Mouse (Mus musculus) cortical plate, adult 2 months (tissue): Measurements from ENCODE around the gene 1700020D05Rik.

ENCODE experiments used
- CTCF ChIP-seq: fragments of 200-500 bp; IDR thresholded peaks from 2 replicates; pipeline ENCODE4 v1.5.1; 2011; ENCODE audit warnings: mild to moderate bottlenecking, control low read depth, low read length; ENCODE audit not compliant: insufficient read depth; ENCODE audit errors: extremely low read depth
- POLR2A ChIP-seq: fragments of 200-500 bp; IDR thresholded peaks from 2 replicates; pipeline ENCODE4 v1.6.1; 2011; ENCODE audit warnings: mild to moderate bottlenecking, low read length, control low read depth; ENCODE audit not compliant: insufficient read depth; ENCODE audit errors: extremely low read depth

- no peak for TF ChIP-seq CTCF
- TF ChIP-seq POLR2A = 0 out of 2 replicates have a peak, but pooled peaks have one; percentile 8
These were observed 48.0 kb downstream of the 1700020D05Rik start for GRCm38 (mm10) chr19:5455568-5455967.
